In the genomic region with DNA sequence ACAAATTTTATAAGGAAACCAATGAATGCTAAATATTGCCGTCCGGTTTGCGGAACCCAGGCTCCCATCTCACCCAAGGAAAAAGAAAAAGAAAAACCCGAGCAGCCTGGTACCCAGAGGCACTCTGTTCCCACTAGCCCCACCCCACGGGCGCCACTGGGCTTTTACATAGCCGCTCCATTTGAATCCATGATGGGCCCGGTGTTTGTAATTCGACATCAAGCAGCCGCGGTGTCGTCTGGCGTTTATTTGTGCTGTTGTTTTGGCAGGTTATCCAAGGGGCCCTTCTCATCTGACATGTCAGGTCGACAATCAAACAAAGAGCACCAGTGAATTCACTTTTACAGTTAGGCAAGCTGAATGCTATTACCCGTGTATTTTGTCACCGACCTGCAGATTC, we compare ENCODE assay signal across 10 mouse cellular contexts.
DNase-seq lines count a peak whose midpoint lies in the region; ATAC-seq lines count a peak whose summit lies in the region.
"Had no signal": no experiment of that assay in that cellular context is flagged by ENCODE, and none has a peak within 500 bp of the region (broad histone marks: within the 10 kb centered on the region; RNA-seq: fewer than 3 reads in every experiment).

No protein-coding gene starts in this region.

- H3K9ac ChIP-seq in stomach, embryonic 16.5 days (ENCODE audit: low read length): no peak overlapping the region
- H3K9ac ChIP-seq: liver, embryonic 15.5 days had no signal

- peak overlapping the region; percentile 6; the same call in 1 of the 2 replicates for H3K4me2 ChIP-seq in stomach, embryonic 16.5 days (ENCODE audit: low read depth, low read length)
- H3K4me2 ChIP-seq: liver, embryonic 15.5 days had no signal

- H3K27ac ChIP-seq in heart, embryonic 10.5 days: no peak overlapping the region; the same call in 1 of the 2 replicates
- H3K27ac ChIP-seq in limb, embryonic 10.5 days: no peak overlapping the region
- no peak overlapping the region for H3K27ac ChIP-seq in stomach, embryonic 16.5 days (ENCODE audit: low read length)
- H3K27ac ChIP-seq: liver, embryonic 15.5 days had no signal

- ATAC-seq in stomach, embryonic 16.5 days (ENCODE audit: insufficient read depth, low FRiP score): no peak

- peaks cover 7% of the 10 kb centered on the region for H3K27me3 ChIP-seq in heart, embryonic 10.5 days (ENCODE audit: insufficient read depth, poor library complexity, severe bottlenecking)
- H3K27me3 ChIP-seq in limb, embryonic 10.5 days (ENCODE audit: low read depth, poor library complexity, severe bottlenecking): peaks cover 46% of the 10 kb centered on the region
- H3K27me3 ChIP-seq in stomach, embryonic 16.5 days (ENCODE audit: control insufficient read depth, insufficient read depth, low read length): peaks cover 9% of the 10 kb centered on the region; the same call in 1 of the 2 replicates
- H3K27me3 ChIP-seq: liver, embryonic 15.5 days had no signal

- H3K36me3 ChIP-seq in heart, embryonic 10.5 days: no peaks in the 10 kb centered on the region
- no peaks in the 10 kb centered on the region for H3K36me3 ChIP-seq in limb, embryonic 10.5 days
- no peaks in the 10 kb centered on the region for H3K36me3 ChIP-seq in stomach, embryonic 16.5 days (ENCODE audit: control insufficient read depth, insufficient read depth, low read length)
- H3K36me3 ChIP-seq: liver, embryonic 15.5 days had no signal

- H3K4me3 ChIP-seq in heart, embryonic 10.5 days: peak overlapping the region; percentile 39
- H3K4me3 ChIP-seq in limb, embryonic 10.5 days: peak overlapping the region; percentile 27
- H3K4me3 ChIP-seq in stomach, embryonic 16.5 days (replicated peaks; ENCODE audit: low read length): no peak overlapping the region
- H3K4me3 ChIP-seq: liver, embryonic 15.5 days had no signal

- H3K4me1 ChIP-seq in heart, embryonic 10.5 days: peaks cover 5% of the 10 kb centered on the region; the same call in 1 of the 2 replicates
- H3K4me1 ChIP-seq in limb, embryonic 10.5 days: peaks cover 29% of the 10 kb centered on the region
- peaks cover 4% of the 10 kb centered on the region; the same call in 1 of the 2 replicates for H3K4me1 ChIP-seq in stomach, embryonic 16.5 days (ENCODE audit: control insufficient read depth, insufficient read depth, low read length)
- H3K4me1 ChIP-seq: liver, embryonic 15.5 days had no signal

- no peak for DNase-seq in heart, embryonic 10.5 days (ENCODE audit: low spot score)
- no peak for DNase-seq in heart, adult 18-20 months
- DNase-seq in right cerebral cortex, postnatal 4 days: peak; percentile 9
- no peak for DNase-seq in right cerebral cortex, postnatal 36 days (ENCODE audit: low spot score in 2 of 2)
- DNase-seq in limb, embryonic 10.5 days (ENCODE audit: low spot score): no peak
- DNase-seq in right cerebral cortex, postnatal 14 days: no peak
- DNase-seq in urinary bladder, adult 18-20 months (ENCODE audit: low spot score in 2 of 2): no peak
- DNase-seq: cerebellum, adult 9-11 months had no signal

- H3K9me3 ChIP-seq in heart, embryonic 10.5 days: no peaks in the 10 kb centered on the region
- H3K9me3 ChIP-seq in limb, embryonic 10.5 days (replicated peaks): no peaks in the 10 kb centered on the region
- H3K9me3 ChIP-seq in stomach, embryonic 16.5 days (replicated peaks; ENCODE audit: control insufficient read depth, low read length): no peaks in the 10 kb centered on the region
- H3K9me3 ChIP-seq: liver, embryonic 15.5 days had no signal

- WGBS in heart, embryonic 10.5 days: 29% methylated on average over 16 of the region's 16 CpGs
- WGBS in limb, embryonic 10.5 days: 24% methylated on average over 16 of the region's 16 CpGs
- WGBS in stomach, embryonic 16.5 days: 20% methylated on average over 16 of the region's 16 CpGs
